ENCODE assay signal across 19 mouse cellular contexts in genomic region chr11:35853651-35854050, GRCm38 (mm10). TPM values are rescaled to one million over a fixed set of nuclear protein-coding genes. Genes with fewer than 3 reads are reported as not detected.
"Had no signal": no experiment of that assay in that cellular context is flagged by ENCODE, and none has a peak within 500 bp of the region (broad histone marks: within the 10 kb centered on the region; RNA-seq: fewer than 3 reads in every experiment).

No protein-coding gene starts in this region.

- H3K9me3 ChIP-seq: intestine, embryonic 15.5 days; limb, embryonic 12.5 days; liver, embryonic 13.5 days; lung, embryonic 15.5 days; midbrain, embryonic 12.5 days; neural tube, embryonic 15.5 days had no signal

- H3K4me3 ChIP-seq: intestine, embryonic 15.5 days; limb, embryonic 12.5 days; liver, embryonic 13.5 days; lung, embryonic 15.5 days; midbrain, embryonic 12.5 days; myocyte; neural tube, embryonic 15.5 days had no signal

- H3K4me1 ChIP-seq: intestine, embryonic 15.5 days; liver, embryonic 13.5 days; lung, embryonic 15.5 days had no signal

- H3K9ac ChIP-seq: intestine, embryonic 15.5 days; limb, embryonic 12.5 days; liver, embryonic 13.5 days; liver, postnatal 0 days; lung, embryonic 15.5 days; midbrain, embryonic 12.5 days; neural tube, embryonic 15.5 days had no signal

- ATAC-seq: intestine, embryonic 15.5 days; liver, postnatal 0 days had no signal

- H3K27ac ChIP-seq: intestine, embryonic 15.5 days; limb, embryonic 12.5 days; liver, embryonic 13.5 days; lung, embryonic 15.5 days; macrophage; midbrain, embryonic 12.5 days; neural tube, embryonic 15.5 days had no signal

- H3K4me2 ChIP-seq: intestine, embryonic 15.5 days; limb, embryonic 12.5 days; liver, embryonic 13.5 days; lung, embryonic 15.5 days; midbrain, embryonic 12.5 days; neural tube, embryonic 15.5 days had no signal

- H3K27me3 ChIP-seq: intestine, embryonic 15.5 days; limb, embryonic 12.5 days; liver, embryonic 13.5 days; lung, embryonic 15.5 days; midbrain, embryonic 12.5 days; neural tube, embryonic 15.5 days had no signal

- DNase-seq: kidney, adult 9 months; kidney, postnatal 10 days; kidney, postnatal 4 days; liver; liver, embryonic 13.5 days; liver, postnatal 0 days; lung, postnatal 14 days; right cerebral cortex, adult 18-20 months; spleen, adult 18-20 months; thymus, adult 2 months; thymus, postnatal 25 days had no signal

- H3K36me3 ChIP-seq: limb, embryonic 12.5 days had no signal

RNA-seq across cellular contexts. Expression of gene Fbll1, which starts 55.0 kb away (rescaled TPM):
- total RNA-seq: megakaryocyte-erythroid progenitor cell, adult 5-6 weeks had no signal
- polyA plus RNA-seq: limb, embryonic 12.5 days; liver, embryonic 13.5 days; liver, postnatal 0 days; macrophage; myocyte had no signal
